Mouse (Mus musculus) embryonic facial prominence, embryonic 13.5 days (tissue): ENCODE data around the gene Arl15. TPM values are rescaled to one million over a fixed set of nuclear protein-coding genes. Genes with fewer than 3 reads are reported as not detected.

ENCODE experiments used
- ATAC-seq: fragments of 200-750 bp; cut with Nextera tagmentation; 2 replicates; pipeline ENCODE4 v1.8.0; 2017; ENCODE audit warnings: low read depth; ENCODE audit not compliant: insufficient number of reproducible peaks, insufficient read depth, low FRiP score, low TSS enrichment
- H3K27ac ChIP-seq: fragments of 300-500 bp; sonication (generic); 2 replicates; pipeline ENCODE4 v1.5.1; 2015; ENCODE audit warnings: moderate library complexity, mild to moderate bottlenecking, inconsistent platforms
- H3K27me3 ChIP-seq: fragments of 300-500 bp; sonication (generic); 2 replicates; pipeline ENCODE4 v1.6.1; 2015; ENCODE audit warnings: mild to moderate bottlenecking, inconsistent platforms
- H3K36me3 ChIP-seq: fragments of 300-500 bp; sonication (generic); 2 replicates; pipeline ENCODE4 v1.6.1; 2015; ENCODE audit warnings: mild to moderate bottlenecking, inconsistent platforms
- H3K4me1 ChIP-seq: fragments of 300-500 bp; sonication (generic); 2 replicates; pipeline ENCODE4 v1.6.1; 2015; ENCODE audit warnings: inconsistent platforms
- H3K4me2 ChIP-seq: fragments of 300-500 bp; sonication (generic); 2 replicates; pipeline ENCODE4 v1.6.1; 2015; ENCODE audit warnings: moderate library complexity, mild to moderate bottlenecking, inconsistent platforms
- H3K4me3 ChIP-seq: fragments of 300-500 bp; sonication (generic); 2 replicates; pipeline ENCODE4 v1.5.1; 2015; ENCODE audit warnings: mild to moderate bottlenecking, inconsistent platforms
- H3K9ac ChIP-seq: fragments of 300-500 bp; sonication (generic); 2 replicates; pipeline ENCODE4 v1.6.1; 2015; ENCODE audit warnings: mild to moderate bottlenecking, inconsistent platforms
- H3K9me3 ChIP-seq: fragments of 300-500 bp; sonication (generic); 2 replicates; pipeline ENCODE4 v1.6.1; 2016; ENCODE audit warnings: inconsistent platforms
- WGBS: fragments of 180-500 bp; shearing (Covaris S2); methylation state at CpG from one replicate; pipeline ENCODE4 v1.1.7; 2015; ENCODE audit warnings: mixed read lengths; 5-methylcytosine and 5-hydroxymethylcytosine counted together
- polyA plus RNA-seq: library from polyadenylated mRNA; unstranded; fragments of >200 nt; fragmentation: Nextera tagmentation; extraction: Ambion mirVana; gene quantifications from 2 replicates; pipeline ENCODE4 v1.2.1, GENCODE M21; 2015

The Arl15 gene
- polyA plus RNA-seq, 1 experiment from 2014 or later, result 16.5 TPM

DNA sequence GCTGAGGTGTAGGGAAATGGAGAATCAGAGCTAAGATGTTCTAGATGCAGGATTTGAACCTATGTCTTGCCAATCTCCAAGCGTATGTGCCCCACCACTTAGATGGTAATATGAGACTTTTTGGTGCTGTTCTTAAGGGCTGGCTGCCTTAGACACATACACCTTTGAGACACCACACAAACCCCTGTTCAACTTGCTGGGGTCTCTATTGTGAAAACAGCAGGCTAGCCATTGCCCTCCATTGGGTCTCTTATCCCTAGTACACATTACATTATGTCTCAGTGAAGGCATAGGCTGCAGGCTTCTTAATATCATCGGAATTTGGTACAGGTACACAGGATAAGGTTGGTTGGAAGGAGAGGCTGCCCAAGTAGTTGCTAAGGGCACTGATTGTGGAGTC is 16.8 kb downstream of the Arl15 start:
- Histone ChIP-seq H3K27ac (no peak overlapping the region), H3K4me2 (no peak overlapping the region), H3K9ac (no peak overlapping the region), H3K36me3 (0 out of 2 replicates have a peak, but pooled peaks cover 5% of the 10 kb centered on the region), H3K4me3 (no peak overlapping the region), H3K4me1 (peaks cover 23% of the 10 kb centered on the region), H3K27me3 (no peaks in the 10 kb centered on the region), H3K9me3 (no peaks in the 10 kb centered on the region)
- WGBS, result 92% methylated on average over 2 of the region's 2 CpGs
- no peak for ATAC-seq

DNA sequence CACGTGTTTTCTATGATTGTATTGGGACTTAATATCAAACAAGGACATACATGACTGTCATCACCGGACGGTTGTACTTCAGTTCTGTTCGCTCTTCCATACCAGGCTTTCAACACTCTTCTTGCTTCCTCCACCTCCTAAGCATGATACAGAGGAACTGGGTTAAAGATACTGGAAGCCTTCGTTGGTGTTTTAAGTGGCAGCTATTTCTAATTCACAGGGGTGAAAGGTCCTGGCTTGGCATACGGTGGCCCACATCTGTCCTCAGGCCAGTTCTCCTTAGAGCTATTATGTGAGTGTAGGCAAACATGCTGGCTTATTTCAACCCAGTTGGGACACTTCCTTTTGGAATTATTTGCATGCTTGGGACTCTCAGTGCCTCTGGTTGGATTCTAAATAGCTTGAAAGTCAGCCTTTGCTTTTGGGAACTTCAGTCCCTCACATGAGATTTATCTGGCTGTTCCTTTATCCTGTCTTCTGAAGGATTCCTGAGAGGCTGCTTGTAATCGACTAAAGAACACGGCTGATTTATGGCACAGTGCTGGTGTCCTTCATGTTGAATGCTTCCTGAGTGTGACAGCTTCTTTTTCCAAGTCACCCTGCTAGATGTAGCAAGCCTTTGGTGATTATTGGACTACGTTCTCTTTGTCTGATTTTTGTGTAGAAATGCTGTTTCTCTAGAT is 17.7 kb downstream of the Arl15 start:
- no peak for ATAC-seq
- Histone ChIP-seq H3K27ac (no peak overlapping the region), H3K4me2 (no peak overlapping the region), H3K9ac (no peak overlapping the region), H3K36me3 (peaks cover 5% of the 10 kb centered on the region; the same call in 1 of the 2 replicates), H3K4me1 (peaks cover 29% of the 10 kb centered on the region), H3K27me3 (no peaks in the 10 kb centered on the region), H3K9me3 (no peaks in the 10 kb centered on the region), H3K4me3 (no peak overlapping the region)
- WGBS, result 51% methylated on average over 9 of the region's 9 CpGs

- H3K27me3 ChIP-seq, result no peaks in the 10 kb centered on the region
- H3K9me3 ChIP-seq, result no peaks in the 10 kb centered on the region
- H3K4me1 ChIP-seq, result peaks cover 29% of the 10 kb centered on the region
- H3K36me3 ChIP-seq, result peaks cover under 1% of the 10 kb centered on the region; the same call in 1 of the 2 replicates
- no peak overlapping the region for H3K4me3 ChIP-seq
- no peak for ATAC-seq
- H3K27ac ChIP-seq, result no peak overlapping the region
- H3K9ac ChIP-seq, result no peak overlapping the region
- no peak overlapping the region for H3K4me2 ChIP-seq
- WGBS, result 51% methylated on average over 6 of the region's 6 CpGs
Measured at GRCm38 (mm10) chr13:113812593-113812975, 18.3 kb downstream of the Arl15 start.

DNA sequence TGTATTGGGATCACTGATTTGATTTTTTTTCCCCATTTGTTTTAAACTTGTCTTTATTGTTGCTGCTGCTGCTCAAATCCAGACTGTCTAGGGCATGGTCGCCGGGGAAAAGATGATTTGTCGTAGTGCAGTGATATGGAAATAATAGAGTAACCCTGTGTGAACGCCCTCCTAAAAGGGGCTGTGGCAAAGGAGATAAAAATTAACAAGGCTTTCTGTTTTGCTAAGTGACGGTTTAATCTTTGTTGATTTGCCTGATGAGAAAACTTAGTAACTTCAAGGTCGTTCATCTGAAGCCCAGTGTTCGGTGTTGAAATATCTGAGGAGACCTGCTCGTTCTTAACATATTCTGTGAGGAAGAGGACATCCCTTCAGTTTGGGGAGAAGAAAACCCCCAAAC is 19.8 kb downstream of the Arl15 start:
- Histone ChIP-seq H3K9me3 (no peaks in the 10 kb centered on the region), H3K4me2 (no peak overlapping the region), H3K4me3 (no peak overlapping the region), H3K27ac (no peak overlapping the region), H3K36me3 (no peaks in the 10 kb centered on the region; the same call in 1 of the 2 replicates), H3K9ac (no peak overlapping the region), H3K27me3 (no peaks in the 10 kb centered on the region), H3K4me1 (peaks cover 29% of the 10 kb centered on the region)
- 80% methylated on average over 8 of the region's 8 CpGs for WGBS
- no peak for ATAC-seq

- H3K9ac ChIP-seq, result no peak overlapping the region
- 0 out of 2 replicates have a peak overlapping the region, but pooled peaks have one; percentile 16 for H3K27ac ChIP-seq
- no peaks in the 10 kb centered on the region for H3K27me3 ChIP-seq
- H3K9me3 ChIP-seq, result no peaks in the 10 kb centered on the region
- no peaks in the 10 kb centered on the region; the same call in 1 of the 2 replicates for H3K36me3 ChIP-seq
- 29% methylated on average over 15 of the region's 15 CpGs for WGBS
- peak overlapping the region; percentile 22; the same call in 1 of the 2 replicates for H3K4me2 ChIP-seq
- H3K4me1 ChIP-seq, result peaks cover 24% of the 10 kb centered on the region
- ATAC-seq, result peak; percentile 48; the same call in 1 of the 2 replicates
- H3K4me3 ChIP-seq, result no peak overlapping the region
Measured at GRCm38 (mm10) chr13:113815697-113816420, 21.6 kb downstream of the Arl15 start.

- no peak overlapping the region for H3K4me3 ChIP-seq
- H3K27ac ChIP-seq, result no peak overlapping the region
- H3K4me1 ChIP-seq, result peaks cover 26% of the 10 kb centered on the region
- H3K36me3 ChIP-seq, result no peaks in the 10 kb centered on the region; the same call in 1 of the 2 replicates
- H3K9me3 ChIP-seq, result no peaks in the 10 kb centered on the region
- no peak overlapping the region for H3K4me2 ChIP-seq
- no peaks in the 10 kb centered on the region for H3K27me3 ChIP-seq
- no peak overlapping the region for H3K9ac ChIP-seq
- 74% methylated on average over 6 of the region's 6 CpGs for WGBS
- ATAC-seq, result no peak
Measured at GRCm38 (mm10) chr13:113816421-113816810, 22.1 kb downstream of the Arl15 start.

DNA sequence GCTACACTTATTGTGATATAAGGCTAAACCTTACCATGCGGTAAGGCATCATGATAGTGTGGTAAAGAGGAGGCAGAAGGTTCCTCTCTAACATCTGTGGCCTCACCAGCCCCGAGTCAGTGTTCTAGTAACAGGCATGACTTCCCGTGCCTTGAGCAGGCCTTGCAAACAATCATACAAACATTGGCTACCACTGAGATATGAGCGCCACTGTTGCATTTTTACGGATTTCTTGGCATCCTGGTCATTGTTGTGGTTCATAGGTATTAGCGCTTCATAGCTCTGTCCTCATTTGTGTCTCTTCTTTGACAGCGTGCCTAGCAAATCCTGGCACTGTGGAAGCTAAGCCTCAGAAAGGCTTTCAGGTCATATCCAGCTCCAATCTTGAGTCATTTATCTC is 24.7 kb downstream of the Arl15 start:
- WGBS, result 94% methylated on average over 7 of the region's 7 CpGs
- H3K4me1 ChIP-seq, result peaks cover 30% of the 10 kb centered on the region
- H3K9me3 ChIP-seq, result no peaks in the 10 kb centered on the region
- no peak overlapping the region for H3K4me3 ChIP-seq
- H3K27ac ChIP-seq, result no peak overlapping the region
- no peak for ATAC-seq
- no peak overlapping the region for H3K9ac ChIP-seq
- no peaks in the 10 kb centered on the region for H3K27me3 ChIP-seq
- H3K4me2 ChIP-seq, result no peak overlapping the region
- no peaks in the 10 kb centered on the region; the same call in 1 of the 2 replicates for H3K36me3 ChIP-seq

- Histone ChIP-seq H3K4me3 (no peak overlapping the region), H3K9ac (no peak overlapping the region), H3K4me1 (peaks cover 27% of the 10 kb centered on the region), H3K27me3 (no peaks in the 10 kb centered on the region), H3K4me2 (no peak overlapping the region), H3K27ac (no peak overlapping the region), H3K9me3 (no peaks in the 10 kb centered on the region), H3K36me3 (no peaks in the 10 kb centered on the region; the same call in 1 of the 2 replicates)
- 90% methylated on average over 3 of the region's 3 CpGs for WGBS
- no peak for ATAC-seq
Measured at GRCm38 (mm10) chr13:113820176-113820575, 25.9 kb downstream of the Arl15 start.

DNA sequence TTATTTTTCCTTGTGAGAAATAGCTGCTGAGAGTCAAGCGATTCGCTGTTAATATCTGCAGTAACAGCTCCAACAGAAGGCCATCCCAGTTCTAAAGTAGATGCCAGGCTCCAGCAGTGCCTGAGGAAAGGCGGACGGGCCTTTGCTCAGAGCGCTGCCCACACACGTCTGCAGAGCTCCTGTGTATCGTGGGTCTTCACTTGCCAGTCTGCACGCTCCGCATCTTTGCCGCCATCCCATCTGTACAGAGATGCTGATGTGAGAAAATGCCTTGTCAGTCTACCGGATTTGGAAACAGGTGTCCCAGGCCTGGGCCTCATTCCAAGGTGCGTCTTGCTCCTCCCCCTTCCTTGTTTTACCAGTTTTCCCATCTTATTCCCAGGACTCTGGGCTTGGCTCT is 27.6 kb downstream of the Arl15 start:
- H3K9me3 ChIP-seq, result no peaks in the 10 kb centered on the region
- peaks cover 12% of the 10 kb centered on the region for H3K4me1 ChIP-seq
- no peak overlapping the region for H3K9ac ChIP-seq
- H3K4me2 ChIP-seq, result no peak overlapping the region
- ATAC-seq, result no peak
- H3K27ac ChIP-seq, result no peak overlapping the region
- no peaks in the 10 kb centered on the region; the same call in 1 of the 2 replicates for H3K36me3 ChIP-seq
- no peak overlapping the region for H3K4me3 ChIP-seq
- WGBS, result 82% methylated on average over 12 of the region's 12 CpGs
- H3K27me3 ChIP-seq, result no peaks in the 10 kb centered on the region

DNA sequence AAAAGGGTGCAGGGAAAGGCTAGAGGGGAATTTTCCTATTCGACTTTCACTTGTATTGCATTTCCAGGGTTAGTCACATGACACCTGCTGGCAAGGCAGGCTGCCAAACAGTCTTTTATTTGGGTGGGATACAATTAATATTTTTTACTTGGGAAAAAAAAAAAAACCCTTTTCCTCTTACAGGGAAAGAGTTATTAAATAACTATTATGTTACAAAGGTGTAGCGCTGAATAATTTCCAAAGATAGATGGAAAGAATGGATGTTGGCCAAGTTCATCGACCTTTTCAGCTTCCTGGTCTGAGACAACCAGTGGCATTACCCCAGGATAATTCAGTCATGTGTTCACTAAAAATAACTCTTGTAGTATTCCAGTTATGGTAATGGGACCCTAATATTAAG is 29.7 kb downstream of the Arl15 start:
- 79% methylated on average over 3 of the region's 3 CpGs for WGBS
- no peak overlapping the region for H3K9ac ChIP-seq
- no peaks in the 10 kb centered on the region for H3K36me3 ChIP-seq
- peaks cover 16% of the 10 kb centered on the region for H3K4me1 ChIP-seq
- no peaks in the 10 kb centered on the region for H3K9me3 ChIP-seq
- no peak for ATAC-seq
- H3K4me3 ChIP-seq, result no peak overlapping the region
- no peak overlapping the region for H3K27ac ChIP-seq
- H3K27me3 ChIP-seq, result no peaks in the 10 kb centered on the region
- no peak overlapping the region for H3K4me2 ChIP-seq

DNA sequence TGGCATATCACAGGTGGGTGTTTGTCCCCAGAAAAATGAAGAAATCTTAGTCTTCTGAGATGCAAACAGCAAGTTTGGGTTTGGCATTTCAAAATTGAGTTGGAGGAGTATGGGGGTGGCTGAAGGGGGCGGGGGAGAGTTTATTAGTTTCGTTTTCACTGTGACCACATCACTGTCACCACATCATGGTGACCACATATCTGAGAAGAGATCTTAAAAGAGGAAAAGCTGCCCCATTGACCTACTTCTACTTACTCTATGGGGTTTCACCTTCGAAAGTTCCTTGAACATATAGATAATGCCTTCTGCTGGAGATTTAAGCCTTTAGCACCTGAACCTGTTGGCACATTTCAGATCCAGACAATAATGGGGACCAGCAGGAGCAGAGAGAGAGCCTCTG is 34.3 kb downstream of the Arl15 start:
- no peak overlapping the region for H3K9ac ChIP-seq
- 0 out of 2 replicates have a peak, but pooled peaks cover 10% of the 10 kb centered on the region for H3K9me3 ChIP-seq
- no peak overlapping the region for H3K4me3 ChIP-seq
- no peak overlapping the region for H3K27ac ChIP-seq
- no peak for ATAC-seq
- H3K4me1 ChIP-seq, result peaks cover 6% of the 10 kb centered on the region
- no peak overlapping the region for H3K4me2 ChIP-seq
- H3K27me3 ChIP-seq, result no peaks in the 10 kb centered on the region
- 94% methylated on average over 3 of the region's 3 CpGs for WGBS
- H3K36me3 ChIP-seq, result no peaks in the 10 kb centered on the region

- Histone ChIP-seq H3K4me2 (no peak overlapping the region), H3K27me3 (no peaks in the 10 kb centered on the region), H3K9me3 (0 out of 2 replicates have a peak, but pooled peaks cover 10% of the 10 kb centered on the region), H3K36me3 (no peaks in the 10 kb centered on the region), H3K4me1 (peaks cover 7% of the 10 kb centered on the region; the same call in 1 of the 2 replicates), H3K4me3 (no peak overlapping the region), H3K27ac (no peak overlapping the region), H3K9ac (no peak overlapping the region)
- WGBS, result 92% methylated on average over 2 of the region's 2 CpGs
- no peak for ATAC-seq
Measured at GRCm38 (mm10) chr13:113829079-113829478, 34.8 kb downstream of the Arl15 start.
